Mouse (Mus musculus) hematopoietic stem cell, adult 5-6 weeks (primary cell): ENCODE measurements around the gene Adamts7. TPM values are rescaled to one million over a fixed set of nuclear protein-coding genes. Genes with fewer than 3 reads are reported as not detected.
A peak's percentile ranks its signal among the peaks of the same experiment; 100 is the strongest.

ENCODE experiments used
- ATAC-seq, 2 experiments: fragments of 125-278 bp in 1 of 2; replicated peaks in 1 of 2; 2 replicates each; pipeline ENCODE4 v1.8.0; 2016 to 2017; ENCODE audit warnings: inconsistent platforms in 2 of 2, mild to moderate bottlenecking in 2 of 2, moderate number of reproducible peaks in 2 of 2, low read depth in 1 of 2, moderate TSS enrichment in 1 of 2; ENCODE audit not compliant: low FRiP score in 2 of 2, poor library complexity in 2 of 2, severe bottlenecking in 2 of 2, insufficient read depth in 1 of 2, low TSS enrichment in 1 of 2
- total RNA-seq: library from RNA; stranded (forward); fragments of 172-1452, 232-1000 nt; gene quantifications from 2 replicates; pipeline ENCODE4 v1.2.3, GENCODE M21; 2017

Adamts7 gene
- not detected in 2 replicates for total RNA-seq

- peak; percentile 44 to 46 for ATAC-seq
Measured at GRCm38 (mm10) chr9:90162926-90163748, at the start of gene Adamts7. Gene Adamts7 (plus strand): TSS chr9:90163069.

GRCm38 (mm10) chr9:90113151-90113550, 49.7 kb upstream of the Adamts7 start:
- no peak for ATAC-seq

- peak; percentile 80 to 82 for ATAC-seq
Measured at GRCm38 (mm10) chr9:90113651-90114566, 49.0 kb upstream of the Adamts7 start.

DNA sequence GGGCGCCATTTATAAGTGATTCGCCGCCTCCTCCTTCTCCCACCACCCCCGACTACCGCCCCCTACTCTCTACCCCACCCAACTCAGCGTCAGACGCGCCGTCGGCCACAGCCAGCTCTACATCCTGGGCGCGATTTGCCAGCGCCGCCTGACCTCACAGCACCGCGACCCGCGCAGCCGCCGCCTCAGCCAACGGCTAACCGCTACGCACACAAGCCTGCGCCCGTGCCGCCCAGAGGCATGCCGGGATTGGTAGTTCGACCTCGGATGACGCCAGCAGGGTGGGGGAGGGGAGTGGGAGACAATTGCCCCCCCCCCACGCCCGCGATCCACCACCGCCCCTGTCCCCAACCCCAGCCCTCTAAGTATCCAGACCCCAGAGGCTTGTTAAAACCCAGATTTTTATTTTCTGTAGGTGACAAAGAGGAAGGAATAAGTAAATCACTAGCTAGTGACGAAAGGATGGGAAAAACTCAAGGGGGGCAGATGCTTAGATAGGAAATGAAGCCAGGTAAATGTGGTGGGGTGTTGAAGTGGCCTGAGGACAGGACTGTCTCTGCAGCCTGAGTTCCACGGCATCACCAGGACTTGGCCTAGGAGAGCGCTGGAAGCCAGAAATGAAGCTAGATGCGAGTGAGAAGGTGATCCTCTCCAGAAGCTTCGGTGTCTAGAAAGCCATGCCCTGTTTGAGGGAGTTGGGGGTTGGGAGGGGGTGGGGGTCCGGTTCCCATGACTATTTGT, 48.1 kb upstream of the Adamts7 start, which contains the start of gene Morf4l1:
Morf4l1 (minus strand) TSS at position 208 of the 741 bp plus-strand sequence.
- peak; percentile 90 to 92 for ATAC-seq

DNA sequence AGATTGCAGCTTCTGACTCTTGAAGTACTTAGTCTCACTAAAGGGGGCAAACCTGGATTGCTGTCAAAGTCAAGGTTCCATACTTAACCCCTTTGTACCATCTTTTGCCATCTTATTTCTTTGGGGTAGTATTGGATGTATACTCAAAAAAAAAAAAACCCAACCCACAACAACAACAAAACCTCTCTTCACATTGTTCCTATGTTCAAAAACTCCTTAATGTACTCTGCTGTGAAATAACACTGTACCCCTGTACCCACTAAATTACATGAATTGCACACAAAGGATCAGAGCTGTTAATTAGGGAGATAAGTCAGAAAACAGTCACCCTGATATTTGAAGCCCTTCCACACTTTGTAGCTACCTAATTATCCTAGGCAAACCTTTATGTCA, 47.6 kb upstream of the Adamts7 start:
- ATAC-seq: no peak

DNA sequence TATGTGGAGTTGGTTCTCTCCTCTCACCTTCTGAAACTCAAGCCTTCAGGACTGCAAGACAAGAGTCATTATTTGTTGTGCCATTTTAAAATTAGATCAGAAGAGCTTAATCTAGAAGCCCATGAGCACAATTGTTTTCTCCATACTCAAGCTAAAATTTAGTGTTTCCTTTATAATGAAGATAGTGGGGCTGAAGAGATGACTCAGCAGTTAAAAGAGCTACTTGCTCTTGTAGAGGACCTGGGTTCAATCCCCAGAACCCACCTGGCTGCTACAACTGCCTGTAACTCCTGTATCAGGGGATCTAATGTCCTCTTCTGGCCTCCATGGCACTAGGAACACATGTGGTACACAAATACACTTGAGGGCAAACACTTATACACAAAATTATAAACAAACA, 45.6 kb upstream of the Adamts7 start:
- ATAC-seq: no peak

- no peak for ATAC-seq
Measured at GRCm38 (mm10) chr9:90122246-90122740, 40.6 kb upstream of the Adamts7 start.

- no peak for ATAC-seq
Measured at GRCm38 (mm10) chr9:90124156-90124872, 38.6 kb upstream of the Adamts7 start.

- no peak for ATAC-seq
Measured at GRCm38 (mm10) chr9:90124873-90125245, 38.0 kb upstream of the Adamts7 start.

GRCm38 (mm10) chr9:90125416-90126099, 37.3 kb upstream of the Adamts7 start:
- ATAC-seq: no peak; a peak in 1 of 4 replicates

GRCm38 (mm10) chr9:90126260-90127010, 36.4 kb upstream of the Adamts7 start:
- ATAC-seq: peak; percentile 93 to 94

DNA sequence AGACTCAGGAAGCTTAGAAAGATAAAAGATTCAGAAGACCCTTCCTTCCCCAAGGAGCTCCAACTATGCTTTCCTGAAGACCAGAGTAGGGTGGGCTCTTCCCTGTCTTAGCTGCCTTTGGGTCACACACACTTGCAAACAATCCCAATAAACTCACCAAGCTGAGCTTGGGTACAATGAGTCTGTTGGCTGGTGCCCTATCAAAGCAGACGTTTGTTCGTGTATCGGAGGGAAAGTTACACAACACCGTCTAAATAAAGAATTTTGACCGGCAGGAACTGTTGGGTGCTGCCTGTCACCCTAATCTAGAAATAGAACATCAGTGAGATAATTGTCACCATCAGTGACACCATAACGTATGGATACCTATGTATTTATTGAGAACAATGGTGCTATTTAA, 35.7 kb upstream of the Adamts7 start:
- ATAC-seq: no peak

DNA sequence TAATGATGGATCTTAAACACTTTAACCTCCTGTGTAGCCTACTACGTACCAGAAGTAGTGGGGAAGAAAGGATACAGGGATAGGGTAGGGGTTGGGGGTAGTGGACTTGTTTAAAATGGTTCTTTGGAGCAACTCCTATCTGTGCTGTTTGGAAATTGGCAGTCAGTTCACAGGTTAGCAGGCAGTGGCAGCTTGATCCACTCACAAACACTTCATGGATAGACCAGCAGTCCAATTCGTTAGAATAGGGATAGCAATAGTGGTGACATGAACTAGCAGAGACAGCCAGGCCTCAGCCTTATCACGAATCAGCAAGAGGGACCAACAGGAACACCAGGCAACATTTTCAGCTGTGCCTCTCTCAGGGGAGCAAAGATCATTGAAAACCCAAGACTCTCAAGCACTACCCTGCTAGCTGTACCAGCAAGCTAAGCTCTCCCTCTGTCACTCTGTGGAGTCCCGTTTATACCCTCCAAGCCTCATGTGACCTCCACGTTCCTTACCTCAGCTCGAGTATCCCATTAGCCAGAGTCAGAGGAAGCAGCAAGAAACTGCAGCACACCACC, 34.1 kb upstream of the Adamts7 start:
- ATAC-seq: no peak

- ATAC-seq: no peak
Measured at GRCm38 (mm10) chr9:90133562-90134355, 29.1 kb upstream of the Adamts7 start.

GRCm38 (mm10) chr9:90135466-90135865, 27.4 kb upstream of the Adamts7 start:
- ATAC-seq: no peak
